9 mouse cellular contexts compared by ENCODE assay signal in the genomic region with DNA sequence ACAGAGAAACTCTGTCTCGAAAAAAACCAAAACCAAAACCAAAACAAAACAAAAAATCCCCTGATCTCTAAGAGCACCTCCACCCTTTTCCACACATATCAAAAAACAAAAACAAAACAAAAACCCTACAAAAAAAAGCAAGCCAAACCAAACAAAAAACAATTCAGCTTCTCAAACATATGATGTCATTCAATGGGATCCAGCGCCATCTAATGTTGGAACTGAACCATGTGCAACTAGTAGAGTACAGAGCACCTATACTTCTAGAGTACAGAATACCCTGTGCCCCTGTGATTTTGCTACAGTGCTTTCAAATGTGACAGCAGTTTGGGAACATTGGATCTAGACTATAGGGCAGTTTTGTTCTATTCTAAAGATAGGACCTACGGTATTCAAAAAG. TPM values are rescaled to one million over a fixed set of nuclear protein-coding genes. Genes with fewer than 3 reads are reported as not detected.
DNase-seq lines count a peak whose midpoint lies in the region; ATAC-seq and TF ChIP-seq lines count a peak whose summit lies in the region.
"Had no signal": no experiment of that assay in that cellular context is flagged by ENCODE, and none has a peak within 500 bp of the region (broad histone marks: within the 10 kb centered on the region; RNA-seq: fewer than 3 reads in every experiment).

No protein-coding gene starts in this region.

- no peaks in the 10 kb centered on the region for H3K27me3 ChIP-seq in thymus, adult 2 months (ENCODE audit: control insufficient read depth, insufficient read depth, low read length)
- no peaks in the 10 kb centered on the region for H3K27me3 ChIP-seq in liver, postnatal 0 days (ENCODE audit: insufficient read depth, low read length)

- no peaks in the 10 kb centered on the region; the same call in 1 of the 2 replicates for H3K36me3 ChIP-seq in thymus, adult 2 months (ENCODE audit: control insufficient read depth, insufficient read depth, low read length)
- 0 out of 2 replicates have a peak, but pooled peaks cover 5% of the 10 kb centered on the region for H3K36me3 ChIP-seq in liver, postnatal 0 days (replicated peaks; ENCODE audit: insufficient read depth, low read length)

- TF ChIP-seq POLR2A in thymus, adult 2 months (IDR thresholded peaks at IDR 0.05; ENCODE audit: control insufficient read depth, extremely low read depth, insufficient read depth, low read length, poor library complexity) = no peak

- ATAC-seq in liver, postnatal 0 days = no peak

- TF ChIP-seq CTCF in thymus, adult 2 months (IDR thresholded peaks at IDR 0.05; ENCODE audit: borderline replicate concordance, control insufficient read depth, extremely low read depth, insufficient read depth, low read length, poor library complexity) = no peak
- peak; percentile 84 for TF ChIP-seq CTCF in liver, postnatal 0 days (IDR thresholded peaks at IDR 0.05; ENCODE audit: low read depth)

- H3K9me3 ChIP-seq in liver, postnatal 0 days (ENCODE audit: low read length) = no peaks in the 10 kb centered on the region

- peak overlapping the region; percentile 96; the same call in 1 of the 2 replicates for H3K4me2 ChIP-seq in liver, postnatal 0 days (ENCODE audit: low read depth, low read length)

- H3K4me3 ChIP-seq in thymus, adult 2 months (ENCODE audit: control insufficient read depth, insufficient read depth, low read length) = no peak overlapping the region
- no peak overlapping the region for H3K4me3 ChIP-seq in liver, postnatal 0 days (ENCODE audit: low read depth, low read length)

- WGBS in thymus, adult 2 months = 42% methylated on average over 3 of the region's 3 CpGs
- WGBS in liver, postnatal 0 days (ENCODE audit: insufficient replicate concordance) = 45% methylated on average over 3 of the region's 3 CpGs

- TF ChIP-seq EP300 in liver, postnatal 0 days (IDR thresholded peaks at IDR 0.05; ENCODE audit: low read depth) = no peak

- peak; percentile 16 to 59 for DNase-seq in adrenal gland, postnatal 36 days
- DNase-seq in adrenal gland, postnatal 25 days = no peak
- peak; percentile 48 for DNase-seq in thymus, adult 2 months
- DNase-seq in thymus, adult 18-20 months = no peak
- DNase-seq in heart, postnatal 4 days = peak; percentile 60
- no peak for DNase-seq in liver, postnatal 0 days
- DNase-seq in thymus, postnatal 14 days = peak; percentile 65
- DNase-seq in left cerebral cortex, adult 8-10 months (ENCODE audit: low spot score in 2 of 2) = no peak

- no peak overlapping the region for H3K9ac ChIP-seq in liver, postnatal 0 days (replicated peaks)

- H3K4me1 ChIP-seq in thymus, adult 2 months (replicated peaks; ENCODE audit: control insufficient read depth, insufficient read depth, low read length) = peaks cover 10% of the 10 kb centered on the region
- H3K4me1 ChIP-seq in liver, postnatal 0 days (ENCODE audit: insufficient read depth) = peaks cover 39% of the 10 kb centered on the region

- H3K27ac ChIP-seq in thymus, adult 2 months (ENCODE audit: control insufficient read depth, insufficient read depth, low read length) = no peak overlapping the region
- H3K27ac ChIP-seq in liver, postnatal 0 days (ENCODE audit: low read depth) = no peak overlapping the region

RNA-seq across cellular contexts. Expression of a gene that starts 3.7 kb away (rescaled TPM):
- 10 to 100 TPM; 86.4 to 90.3 TPM for total RNA-seq in adrenal gland, postnatal 36 days (2021)
- 98.5 and 101 TPM in 2 replicates for total RNA-seq in adrenal gland, postnatal 25 days (2021)
- polyA plus RNA-seq in thymus, adult 2 months (2012; rRNA removed) = 113 and 125 TPM in 2 replicates
- 10 to 100 TPM; 53.7 TPM for total RNA-seq in heart, postnatal 4 days (2021)
- polyA plus RNA-seq in liver, postnatal 0 days (2015; fragmentation: Nextera tagmentation; extraction: Ambion mirVana) = 6.6 and 6.8 TPM in 2 replicates
- 10 to 100 TPM; 48.6 to 56.4 (median 51.3) TPM for total RNA-seq in left cerebral cortex, adult 8-10 months (2022)

RNA-seq across cellular contexts. Expression of a gene that starts 7.1 kb away (rescaled TPM):
- not detected for total RNA-seq in adrenal gland, postnatal 36 days (2021)
- not detected in 2 replicates for total RNA-seq in adrenal gland, postnatal 25 days (2021)
- 0.08 and 0.29 TPM in 2 replicates for polyA plus RNA-seq in thymus, adult 2 months (2012; rRNA removed)
- total RNA-seq in heart, postnatal 4 days (2021) = not detected
- polyA plus RNA-seq in liver, postnatal 0 days (2015; fragmentation: Nextera tagmentation; extraction: Ambion mirVana) = not detected in 2 replicates
- not detected for total RNA-seq in left cerebral cortex, adult 8-10 months (2022)
- total RNA-seq: heart, postnatal 36 days had no signal

RNA-seq across cellular contexts. Expression of a gene that starts 11.0 kb away (rescaled TPM):
- 10 to 100 TPM; 57.7 to 63.8 TPM for total RNA-seq in adrenal gland, postnatal 36 days (2021)
- total RNA-seq in adrenal gland, postnatal 25 days (2021) = 39.5 and 65.8 TPM in 2 replicates
- polyA plus RNA-seq in thymus, adult 2 months (2012; rRNA removed) = 32.2 and 35.6 TPM in 2 replicates
- total RNA-seq in heart, postnatal 4 days (2021) = 10 to 100 TPM; 34.1 to 36.8 TPM
- polyA plus RNA-seq in liver, postnatal 0 days (2015; fragmentation: Nextera tagmentation; extraction: Ambion mirVana) = 0.67 and 0.75 TPM in 2 replicates
- 100 to 1,000 TPM; 138 to 158 (median 147) TPM for total RNA-seq in left cerebral cortex, adult 8-10 months (2022)

RNA-seq across cellular contexts. Expression of a gene that starts 41.0 kb away (rescaled TPM):
- total RNA-seq in adrenal gland, postnatal 36 days (2021) = 1 to 10 TPM; 1.1 to 1.8 TPM
- 1.8 and 2.4 TPM in 2 replicates for total RNA-seq in adrenal gland, postnatal 25 days (2021)
- polyA plus RNA-seq in thymus, adult 2 months (2012; rRNA removed) = 12.9 and 15.7 TPM in 2 replicates
- 1 to 10 TPM; 3.1 to 5.1 TPM for total RNA-seq in heart, postnatal 4 days (2021)
- 0.73 and 0.76 TPM in 2 replicates for polyA plus RNA-seq in liver, postnatal 0 days (2015; fragmentation: Nextera tagmentation; extraction: Ambion mirVana)
- 1 to 10 TPM in 2 of 4 experiments, under 1 TPM in 2; 0.51 to 1.2 (median 0.92) TPM for total RNA-seq in left cerebral cortex, adult 8-10 months (2022)

RNA-seq across cellular contexts. Expression of a gene that starts 47.0 kb away (rescaled TPM):
- total RNA-seq in adrenal gland, postnatal 36 days (2021) = 1 to 10 TPM; 3.9 to 8.6 TPM
- 3.6 and 3.9 TPM in 2 replicates for total RNA-seq in adrenal gland, postnatal 25 days (2021)
- 1.7 and 2.4 TPM in 2 replicates for polyA plus RNA-seq in thymus, adult 2 months (2012; rRNA removed)
- 1 to 10 TPM; 3.1 to 3.7 TPM for total RNA-seq in heart, postnatal 4 days (2021)
- polyA plus RNA-seq in liver, postnatal 0 days (2015; fragmentation: Nextera tagmentation; extraction: Ambion mirVana) = 0.04 and 0.07 TPM in 2 replicates
- total RNA-seq in left cerebral cortex, adult 8-10 months (2022) = 10 to 100 TPM; 18.8 to 22.3 (median 19.7) TPM

Comparison
In these comparisons a context has a peak if more than half of its experiments do, and no peak if none do; other contexts are left out.
1. DNase-seq: peak in adrenal gland, postnatal 36 days (2 of 2), thymus, adult 2 months (single experiment), heart, postnatal 4 days (single experiment) and thymus, postnatal 14 days (single experiment); none in adrenal gland, postnatal 25 days (single experiment), thymus, adult 18-20 months (0 of 2), liver, postnatal 0 days (single experiment) and left cerebral cortex, adult 8-10 months (0 of 2).